Mouse (Mus musculus) hindbrain, embryonic 15.5 days (tissue): ENCODE measurements around the gene Fam53b. TPM values are rescaled to one million over a fixed set of nuclear protein-coding genes. Genes with fewer than 3 reads are reported as not detected.

Experiments used
- ATAC-seq: fragments of 200-750 bp; cut with Nextera tagmentation; 2 replicates; pipeline ENCODE4 v1.8.0; 2017; ENCODE audit warnings: low read depth, moderate number of reproducible peaks, moderate TSS enrichment; ENCODE audit not compliant: low FRiP score
- H3K27ac ChIP-seq: fragments of 300-500 bp; sonication (generic); replicated peaks from 2 replicates; pipeline ENCODE4 v1.5.1; 2015; ENCODE audit warnings: mild to moderate bottlenecking, inconsistent platforms
- H3K27me3 ChIP-seq: fragments of 300-500 bp; sonication (generic); 2 replicates; pipeline ENCODE4 v1.6.1; 2015; ENCODE audit warnings: control low read depth, inconsistent platforms
- H3K36me3 ChIP-seq: fragments of 300-500 bp; sonication (generic); 2 replicates; pipeline ENCODE4 v1.6.1; 2015; ENCODE audit warnings: control low read depth, inconsistent platforms
- H3K4me1 ChIP-seq: fragments of 300-500 bp; sonication (generic); replicated peaks from 2 replicates; pipeline ENCODE4 v1.6.1; 2015; ENCODE audit warnings: control low read depth, inconsistent platforms
- H3K4me2 ChIP-seq: fragments of 300-500 bp; sonication (generic); 2 replicates; pipeline ENCODE4 v1.6.1; 2015; ENCODE audit warnings: moderate library complexity, mild to moderate bottlenecking, inconsistent platforms
- H3K4me3 ChIP-seq: fragments of 300-500 bp; sonication (generic); 2 replicates; pipeline ENCODE4 v1.5.1; 2015; ENCODE audit warnings: mild to moderate bottlenecking, inconsistent platforms
- H3K9ac ChIP-seq: fragments of 300-500 bp; sonication (generic); 2 replicates; pipeline ENCODE4 v1.6.1; 2015; ENCODE audit warnings: inconsistent platforms
- H3K9me3 ChIP-seq: fragments of 300-500 bp; sonication (generic); 2 replicates; pipeline ENCODE4 v1.6.1; 2016; ENCODE audit warnings: control low read depth, inconsistent platforms
- WGBS: fragments of 180-500 bp; shearing (Covaris S2); methylation state at CpG from one replicate; pipeline ENCODE4 v1.1.7; 2015; 5-methylcytosine and 5-hydroxymethylcytosine counted together
- polyA plus RNA-seq: library from polyadenylated mRNA; unstranded; fragments of >200 nt; fragmentation: Nextera tagmentation; extraction: Ambion mirVana; gene quantifications from 2 replicates; pipeline ENCODE4 v1.2.1, GENCODE M21; 2015

Fam53b gene
- polyA plus RNA-seq, 1 experiment from 2014 or later: 17.9 TPM

GRCm38 (mm10) chr7:132758875-132759274 lies 54.8 kb downstream of the Fam53b start:
- Histone ChIP-seq H3K4me2 (no peak overlapping the region), H3K9me3 (no peaks in the 10 kb centered on the region), H3K36me3 (no peaks in the 10 kb centered on the region), H3K4me3 (no peak overlapping the region), H3K9ac (no peak overlapping the region), H3K4me1 (peaks cover 14% of the 10 kb centered on the region), H3K27ac (0 out of 2 replicates have a peak overlapping the region, but pooled peaks have one; percentile 69), H3K27me3 (no peaks in the 10 kb centered on the region)
- WGBS: 64% methylated on average over 5 of the region's 5 CpGs
- no peak for ATAC-seq

GRCm38 (mm10) chr7:132756325-132756724 lies 57.4 kb downstream of the Fam53b start:
- no peaks in the 10 kb centered on the region for H3K9me3 ChIP-seq
- WGBS: 96% methylated on average over 5 of the region's 5 CpGs
- no peak overlapping the region for H3K27ac ChIP-seq
- no peak for ATAC-seq
- peaks cover 22% of the 10 kb centered on the region for H3K4me1 ChIP-seq
- no peak overlapping the region for H3K9ac ChIP-seq
- H3K4me2 ChIP-seq: no peak overlapping the region
- no peaks in the 10 kb centered on the region for H3K36me3 ChIP-seq
- H3K27me3 ChIP-seq: no peaks in the 10 kb centered on the region
- H3K4me3 ChIP-seq: no peak overlapping the region

GRCm38 (mm10) chr7:132754389-132754750 lies 59.3 kb downstream of the Fam53b start:
- 57% methylated on average over 3 of the region's 3 CpGs for WGBS
- no peaks in the 10 kb centered on the region for H3K9me3 ChIP-seq
- no peak for ATAC-seq
- no peaks in the 10 kb centered on the region for H3K27me3 ChIP-seq
- peak overlapping the region; percentile 60 for H3K27ac ChIP-seq
- no peaks in the 10 kb centered on the region for H3K36me3 ChIP-seq
- no peak overlapping the region for H3K9ac ChIP-seq
- H3K4me3 ChIP-seq: no peak overlapping the region
- no peak overlapping the region for H3K4me2 ChIP-seq
- H3K4me1 ChIP-seq: peaks cover 22% of the 10 kb centered on the region

- Histone ChIP-seq H3K27ac (peak overlapping the region; percentile 60), H3K9me3 (no peaks in the 10 kb centered on the region), H3K4me2 (no peak overlapping the region), H3K27me3 (no peaks in the 10 kb centered on the region), H3K4me3 (no peak overlapping the region), H3K4me1 (peaks cover 22% of the 10 kb centered on the region), H3K9ac (no peak overlapping the region), H3K36me3 (no peaks in the 10 kb centered on the region)
- peak; percentile 83; the same call in 1 of the 2 replicates for ATAC-seq
- WGBS: 39% methylated on average over 4 of the region's 4 CpGs
Measured at GRCm38 (mm10) chr7:132753518-132754388, 59.9 kb downstream of the Fam53b start.

GRCm38 (mm10) chr7:132751716-132752115 lies 62.0 kb downstream of the Fam53b start:
- ATAC-seq: no peak
- H3K4me3 ChIP-seq: no peak overlapping the region
- peaks cover 27% of the 10 kb centered on the region for H3K4me1 ChIP-seq
- H3K27me3 ChIP-seq: no peaks in the 10 kb centered on the region
- H3K9ac ChIP-seq: no peak overlapping the region
- no peak overlapping the region for H3K27ac ChIP-seq
- no peak overlapping the region for H3K4me2 ChIP-seq
- no peaks in the 10 kb centered on the region for H3K9me3 ChIP-seq
- 69% methylated on average over 2 of the region's 2 CpGs for WGBS
- no peaks in the 10 kb centered on the region for H3K36me3 ChIP-seq

- Histone ChIP-seq H3K27me3 (no peaks in the 10 kb centered on the region), H3K4me3 (no peak overlapping the region), H3K9me3 (no peaks in the 10 kb centered on the region), H3K9ac (no peak overlapping the region), H3K27ac (no peak overlapping the region), H3K4me1 (peaks cover 20% of the 10 kb centered on the region), H3K36me3 (no peaks in the 10 kb centered on the region), H3K4me2 (no peak overlapping the region)
- no peak for ATAC-seq
- WGBS: 94% methylated on average over 11 of the region's 11 CpGs
Measured at GRCm38 (mm10) chr7:132749504-132749903, 64.2 kb downstream of the Fam53b start.

- H3K4me2 ChIP-seq: no peak overlapping the region
- no peak overlapping the region for H3K27ac ChIP-seq
- ATAC-seq: no peak
- H3K36me3 ChIP-seq: no peaks in the 10 kb centered on the region
- 81% methylated on average over 3 of the region's 3 CpGs for WGBS
- H3K4me3 ChIP-seq: no peak overlapping the region
- H3K9me3 ChIP-seq: no peaks in the 10 kb centered on the region
- H3K27me3 ChIP-seq: no peaks in the 10 kb centered on the region
- H3K9ac ChIP-seq: no peak overlapping the region
- H3K4me1 ChIP-seq: peaks cover 7% of the 10 kb centered on the region
Measured at GRCm38 (mm10) chr7:132748076-132748769, 65.5 kb downstream of the Fam53b start.

GRCm38 (mm10) chr7:132747096-132747495 lies 66.6 kb downstream of the Fam53b start:
- ATAC-seq: no peak
- WGBS: 80% methylated on average over 6 of the region's 6 CpGs
- Histone ChIP-seq H3K27me3 (no peaks in the 10 kb centered on the region), H3K4me1 (peaks cover 5% of the 10 kb centered on the region; the same call in 1 of the 2 replicates), H3K4me2 (no peak overlapping the region), H3K36me3 (no peaks in the 10 kb centered on the region), H3K27ac (no peak overlapping the region), H3K9me3 (no peaks in the 10 kb centered on the region), H3K9ac (no peak overlapping the region), H3K4me3 (no peak overlapping the region)

GRCm38 (mm10) chr7:132742912-132743311 lies 70.8 kb downstream of the Fam53b start:
- H3K4me1 ChIP-seq: 0 out of 2 replicates have a peak, but pooled peaks cover 5% of the 10 kb centered on the region
- H3K9ac ChIP-seq: no peak overlapping the region
- H3K27ac ChIP-seq: no peak overlapping the region
- 91% methylated on average over 5 of the region's 5 CpGs for WGBS
- H3K9me3 ChIP-seq: no peaks in the 10 kb centered on the region
- no peaks in the 10 kb centered on the region for H3K27me3 ChIP-seq
- no peak overlapping the region for H3K4me2 ChIP-seq
- no peaks in the 10 kb centered on the region for H3K36me3 ChIP-seq
- H3K4me3 ChIP-seq: no peak overlapping the region
- no peak for ATAC-seq

- Histone ChIP-seq H3K4me3 (no peak overlapping the region), H3K36me3 (no peaks in the 10 kb centered on the region), H3K4me1 (peaks cover 18% of the 10 kb centered on the region), H3K27me3 (no peaks in the 10 kb centered on the region), H3K27ac (no peak overlapping the region), H3K9me3 (no peaks in the 10 kb centered on the region), H3K4me2 (no peak overlapping the region), H3K9ac (no peak overlapping the region)
- no peak for ATAC-seq
- 87% methylated on average over 6 of the region's 6 CpGs for WGBS
Measured at GRCm38 (mm10) chr7:132739829-132740228, 73.9 kb downstream of the Fam53b start.

GRCm38 (mm10) chr7:132738844-132739243 lies 74.8 kb downstream of the Fam53b start:
- no peak for ATAC-seq
- Histone ChIP-seq H3K9me3 (no peaks in the 10 kb centered on the region), H3K27ac (no peak overlapping the region), H3K4me2 (no peak overlapping the region), H3K36me3 (no peaks in the 10 kb centered on the region), H3K4me3 (no peak overlapping the region), H3K4me1 (peaks cover 27% of the 10 kb centered on the region), H3K27me3 (no peaks in the 10 kb centered on the region), H3K9ac (no peak overlapping the region)
- 93% methylated on average over 6 of the region's 6 CpGs for WGBS

- Histone ChIP-seq H3K4me1 (peaks cover 52% of the 10 kb centered on the region), H3K4me3 (no peak overlapping the region)
- 59% methylated on average over 17 of the region's 17 CpGs for WGBS
Measured at GRCm38 (mm10) chr7:132736099-132736862, 77.4 kb downstream of the Fam53b start.

More at GRCm38 (mm10) chr7:132736099-132736862, 77.4 kb downstream of the Fam53b start:
- H3K36me3 ChIP-seq: no peaks in the 10 kb centered on the region
- no peaks in the 10 kb centered on the region for H3K27me3 ChIP-seq
- no peak overlapping the region for H3K9ac ChIP-seq
- no peak overlapping the region; the same call in 1 of the 2 replicates for H3K27ac ChIP-seq
- no peaks in the 10 kb centered on the region for H3K9me3 ChIP-seq
- ATAC-seq: no peak
- H3K4me2 ChIP-seq: no peak overlapping the region
